Mouse (Mus musculus): ENCODE data around the gene Snx9. TPM values are rescaled to one million over a fixed set of nuclear protein-coding genes. Genes with fewer than 3 reads are reported as not detected.

Snx9 gene
- polyA plus RNA-seq, 1 experiment from 2014 or later, result 22.9 TPM

DNA sequence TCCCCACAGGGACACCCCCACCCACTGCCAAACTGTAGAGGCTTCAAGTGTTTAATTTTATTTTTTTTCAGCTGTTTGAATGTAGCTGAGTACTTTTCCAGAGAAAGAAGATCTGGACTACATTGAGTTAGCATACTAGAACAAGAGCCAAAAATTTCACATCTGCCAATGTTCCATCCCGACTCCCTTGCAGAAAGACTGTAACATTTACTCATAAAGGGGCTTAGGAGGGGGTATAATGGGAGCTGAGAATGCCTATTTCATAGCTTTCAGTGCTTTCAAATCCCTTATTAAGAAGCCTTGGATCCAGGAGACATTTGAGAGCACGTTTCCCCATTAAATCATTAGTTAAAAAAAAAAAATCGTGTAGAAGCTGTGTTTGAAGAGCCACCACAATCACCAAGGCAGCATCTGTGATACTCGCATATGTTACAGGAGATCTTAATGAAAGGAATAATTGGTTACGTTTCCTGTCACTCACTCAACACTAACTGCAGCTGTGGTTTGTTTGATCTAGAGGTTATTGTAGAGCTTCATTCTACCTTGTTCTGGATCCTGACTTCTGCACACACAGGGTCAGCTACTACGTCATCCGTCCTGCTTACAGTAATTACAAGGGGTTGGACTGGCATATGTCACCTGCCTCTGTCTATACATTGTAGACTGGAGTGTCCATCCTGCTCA lies 35.8 kb upstream of the Snx9 start:
- H3K9me3 ChIP-seq (ENCODE audit: control insufficient read depth, low read length), result no peaks in the 10 kb centered on the region
- no peak overlapping the region for H3K27ac ChIP-seq (ENCODE audit: low read depth, low read length)
- no peaks in the 10 kb centered on the region for H3K36me3 ChIP-seq (ENCODE audit: control insufficient read depth, insufficient read depth, low read length)
- no peak for DNase-seq (ENCODE audit: low spot score)
- H3K4me1 ChIP-seq (ENCODE audit: control insufficient read depth, insufficient read depth, low read length), result no peaks in the 10 kb centered on the region
- H3K4me3 ChIP-seq (ENCODE audit: low read depth, low read length), result no peak overlapping the region
- no peaks in the 10 kb centered on the region for H3K27me3 ChIP-seq (ENCODE audit: control insufficient read depth, insufficient read depth, low read length)
- ATAC-seq (ENCODE audit: insufficient read depth, low FRiP score, low TSS enrichment), result no peak
- WGBS, result 81% methylated on average over 7 of the region's 7 CpGs
- H3K9ac ChIP-seq (ENCODE audit: low read length), result no peak overlapping the region
- no peak overlapping the region for H3K4me2 ChIP-seq (ENCODE audit: low read depth)

DNA sequence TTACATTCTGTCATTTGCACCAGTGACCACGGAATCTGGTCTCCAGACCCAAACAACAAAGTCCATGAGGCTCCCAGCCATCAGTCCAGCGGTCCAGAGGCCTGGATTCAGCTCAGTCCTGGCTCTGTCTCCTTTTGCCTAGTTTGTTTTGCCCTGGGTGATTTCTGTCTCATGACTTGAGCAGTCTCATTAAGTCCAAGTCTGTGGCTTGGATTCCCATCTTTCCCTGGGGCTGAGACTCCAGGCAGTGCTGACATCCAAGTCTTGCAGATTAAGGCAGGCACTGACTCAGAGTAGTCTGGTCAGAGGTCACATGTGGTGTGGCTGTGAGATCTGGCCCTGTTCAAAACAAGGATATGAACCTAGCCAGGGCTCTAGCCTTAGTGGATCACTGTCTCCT lies 35.2 kb upstream of the Snx9 start:
- Histone ChIP-seq H3K4me1 (ENCODE audit: control insufficient read depth, insufficient read depth, low read length) (no peaks in the 10 kb centered on the region), H3K4me3 (ENCODE audit: low read depth, low read length) (no peak overlapping the region), H3K27ac (ENCODE audit: low read depth, low read length) (no peak overlapping the region), H3K36me3 (ENCODE audit: control insufficient read depth, insufficient read depth, low read length) (no peaks in the 10 kb centered on the region), H3K4me2 (ENCODE audit: low read depth) (no peak overlapping the region), H3K9ac (ENCODE audit: low read length) (no peak overlapping the region), H3K27me3 (ENCODE audit: control insufficient read depth, insufficient read depth, low read length) (no peaks in the 10 kb centered on the region), H3K9me3 (ENCODE audit: control insufficient read depth, low read length) (no peaks in the 10 kb centered on the region)
- ATAC-seq (ENCODE audit: insufficient read depth, low FRiP score, low TSS enrichment) (no peak), DNase-seq (ENCODE audit: low spot score) (no peak)
- 78% methylated on average over 2 of the region's 2 CpGs for WGBS

DNA sequence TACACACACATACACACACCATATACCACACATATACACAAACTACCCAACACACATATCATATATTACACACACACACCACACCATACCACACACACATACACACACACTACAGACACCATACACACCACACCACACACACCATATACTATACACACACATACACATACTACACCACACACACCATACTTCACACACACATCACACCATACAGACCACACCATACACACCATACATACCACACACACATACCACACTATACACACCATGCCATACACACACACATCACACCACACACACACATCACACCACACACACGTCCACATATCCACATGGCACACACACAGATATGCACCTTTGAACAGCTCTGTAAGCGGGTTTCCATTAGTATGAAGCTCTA lies 34.3 kb upstream of the Snx9 start:
- Histone ChIP-seq H3K4me1 (ENCODE audit: control insufficient read depth, insufficient read depth, low read length) (no peaks in the 10 kb centered on the region), H3K4me3 (ENCODE audit: low read depth, low read length) (no peak overlapping the region), H3K4me2 (ENCODE audit: low read depth) (no peak overlapping the region), H3K9me3 (ENCODE audit: control insufficient read depth, low read length) (no peaks in the 10 kb centered on the region), H3K36me3 (ENCODE audit: control insufficient read depth, insufficient read depth, low read length) (no peaks in the 10 kb centered on the region), H3K27me3 (ENCODE audit: control insufficient read depth, insufficient read depth, low read length) (no peaks in the 10 kb centered on the region), H3K27ac (ENCODE audit: low read depth, low read length) (no peak overlapping the region), H3K9ac (ENCODE audit: low read length) (no peak overlapping the region)
- WGBS, result 86% methylated on average over 2 of the region's 2 CpGs
- ATAC-seq (ENCODE audit: insufficient read depth, low FRiP score, low TSS enrichment) (no peak), DNase-seq (ENCODE audit: low spot score) (no peak)

DNA sequence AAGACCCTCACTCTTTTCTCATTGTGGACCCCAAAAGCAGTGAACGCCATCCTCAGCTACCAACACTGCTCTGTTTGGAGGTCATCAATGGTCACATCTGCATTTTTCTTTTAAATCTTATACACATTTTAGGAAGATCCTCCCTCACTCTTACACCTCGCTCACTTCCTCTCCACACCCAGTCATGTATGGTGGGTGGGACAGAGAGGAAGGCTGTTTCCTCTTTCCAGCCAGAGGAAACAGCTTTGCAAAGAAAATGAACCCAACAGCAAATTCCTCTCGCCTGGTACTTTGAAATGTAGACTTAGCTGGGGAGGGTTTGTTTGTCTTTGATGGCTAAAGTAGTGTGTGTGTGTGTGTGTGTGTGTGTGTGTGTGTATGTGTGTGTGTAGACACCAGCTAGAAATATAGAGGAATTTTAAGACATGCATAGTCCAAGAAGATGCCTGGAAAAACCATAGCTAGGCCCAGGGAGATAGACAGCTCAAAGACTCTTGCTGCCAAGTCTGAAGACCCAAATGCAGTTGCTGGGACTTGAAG lies 33.2 kb upstream of the Snx9 start:
- H3K27ac ChIP-seq (ENCODE audit: low read depth, low read length), result no peak overlapping the region
- no peaks in the 10 kb centered on the region for H3K27me3 ChIP-seq (ENCODE audit: control insufficient read depth, insufficient read depth, low read length)
- H3K4me3 ChIP-seq (ENCODE audit: low read depth, low read length), result no peak overlapping the region
- no peak overlapping the region for H3K9ac ChIP-seq (ENCODE audit: low read length)
- ATAC-seq (ENCODE audit: insufficient read depth, low FRiP score, low TSS enrichment) (no peak), DNase-seq (ENCODE audit: low spot score) (no peak)
- no peaks in the 10 kb centered on the region for H3K4me1 ChIP-seq (ENCODE audit: control insufficient read depth, insufficient read depth, low read length)
- no peaks in the 10 kb centered on the region for H3K36me3 ChIP-seq (ENCODE audit: control insufficient read depth, insufficient read depth, low read length)
- H3K9me3 ChIP-seq (ENCODE audit: control insufficient read depth, low read length), result no peaks in the 10 kb centered on the region
- H3K4me2 ChIP-seq (ENCODE audit: low read depth), result no peak overlapping the region
- 83% methylated on average over 3 of the region's 3 CpGs for WGBS

DNA sequence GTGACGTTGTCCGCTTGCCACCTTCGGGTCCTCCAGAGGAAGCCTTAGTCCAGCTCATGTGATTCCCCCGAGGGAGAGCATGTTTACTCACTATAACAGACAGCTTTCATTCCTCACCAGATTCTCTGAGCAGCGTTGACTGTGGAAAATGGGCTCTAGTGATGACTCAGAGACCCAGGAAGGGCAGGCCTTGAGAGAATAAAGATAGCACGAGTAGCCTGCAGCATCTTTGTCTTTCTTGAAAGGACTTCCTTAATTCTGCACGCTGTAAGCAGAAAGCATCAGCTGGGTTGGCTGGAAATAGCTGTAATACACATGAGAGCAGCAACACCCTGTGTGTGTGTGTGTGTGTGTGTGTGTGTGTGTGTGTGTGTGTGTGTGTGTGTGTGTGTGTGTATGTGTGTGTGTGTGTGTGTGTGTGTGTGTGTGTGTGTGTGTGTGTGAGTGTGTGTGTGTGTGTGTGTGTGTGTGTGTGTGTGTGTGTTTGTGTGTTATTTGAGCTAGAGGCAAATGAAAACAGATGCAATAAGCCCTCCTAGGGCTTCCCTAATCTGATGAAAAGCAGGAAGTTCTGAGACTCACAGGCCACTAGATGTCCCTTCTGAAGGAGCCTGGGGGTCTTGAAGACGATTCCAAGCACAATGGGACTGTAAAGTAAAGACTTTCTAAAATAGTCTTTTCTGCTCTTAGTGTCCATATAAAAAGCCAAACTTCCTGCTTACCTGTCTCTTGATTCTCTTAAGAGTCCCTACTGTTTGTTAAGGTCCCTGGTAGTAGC lies 27.1 kb upstream of the Snx9 start:
- Histone ChIP-seq H3K9ac (ENCODE audit: low read length) (no peak overlapping the region), H3K27me3 (ENCODE audit: control insufficient read depth, insufficient read depth, low read length) (no peaks in the 10 kb centered on the region), H3K4me2 (ENCODE audit: low read depth) (no peak overlapping the region), H3K27ac (ENCODE audit: low read depth, low read length) (no peak overlapping the region), H3K9me3 (ENCODE audit: control insufficient read depth, low read length) (no peaks in the 10 kb centered on the region), H3K4me3 (ENCODE audit: low read depth, low read length) (no peak overlapping the region), H3K4me1 (ENCODE audit: control insufficient read depth, insufficient read depth, low read length) (no peaks in the 10 kb centered on the region), H3K36me3 (ENCODE audit: control insufficient read depth, insufficient read depth, low read length) (no peaks in the 10 kb centered on the region)
- no peak for DNase-seq (ENCODE audit: low spot score)
- 75% methylated on average over 8 of the region's 8 CpGs for WGBS
- ATAC-seq (ENCODE audit: insufficient read depth, low FRiP score, low TSS enrichment), result no peak

DNA sequence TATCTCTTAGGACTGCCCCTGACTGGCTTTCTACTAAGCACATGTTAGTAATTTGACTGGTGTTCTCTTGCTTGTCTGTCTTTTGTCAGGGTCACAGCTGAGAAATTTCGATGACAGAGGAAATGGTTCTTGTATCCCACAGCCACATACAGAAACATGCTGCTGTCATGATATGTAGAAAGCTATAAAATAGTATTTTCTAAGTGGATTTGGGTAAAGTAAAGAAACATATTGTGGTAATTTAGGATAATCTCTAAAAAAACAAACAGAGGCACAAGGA lies 26.5 kb upstream of the Snx9 start:
- no peak for DNase-seq (ENCODE audit: low spot score)
- H3K9ac ChIP-seq (ENCODE audit: low read length), result no peak overlapping the region
- 56% methylated on average over 1 of the region's 1 CpGs for WGBS

DNA sequence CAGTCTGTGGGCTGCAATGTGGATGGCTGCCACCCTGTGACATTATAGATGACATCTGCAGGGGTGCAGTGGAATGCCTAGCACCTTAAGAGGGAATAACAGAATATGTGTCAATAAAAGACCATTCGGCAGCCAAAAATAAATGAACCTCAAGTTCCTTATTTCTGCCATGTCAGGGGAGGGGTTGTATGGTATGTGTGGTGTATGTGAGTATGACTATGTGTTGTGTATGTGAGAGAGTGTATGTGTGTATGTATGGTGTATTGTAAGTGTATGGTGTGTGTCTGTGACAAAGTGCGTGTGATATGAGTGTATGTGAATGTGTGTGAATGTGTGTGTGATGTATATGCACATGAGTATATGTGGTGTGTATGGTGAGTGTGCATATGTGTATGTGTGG lies 23.3 kb upstream of the Snx9 start:
- H3K4me2 ChIP-seq (ENCODE audit: low read depth), result no peak overlapping the region
- no peaks in the 10 kb centered on the region for H3K36me3 ChIP-seq (ENCODE audit: control insufficient read depth, insufficient read depth, low read length)
- H3K27ac ChIP-seq (ENCODE audit: low read depth, low read length), result no peak overlapping the region
- no peaks in the 10 kb centered on the region for H3K27me3 ChIP-seq (ENCODE audit: control insufficient read depth, insufficient read depth, low read length)
- DNase-seq (ENCODE audit: low spot score) (no peak), ATAC-seq (ENCODE audit: insufficient read depth, low FRiP score, low TSS enrichment) (no peak)
- 91% methylated on average over 2 of the region's 2 CpGs for WGBS
- H3K9ac ChIP-seq (ENCODE audit: low read length), result no peak overlapping the region
- H3K4me1 ChIP-seq (ENCODE audit: control insufficient read depth, insufficient read depth, low read length), result no peaks in the 10 kb centered on the region
- no peaks in the 10 kb centered on the region for H3K9me3 ChIP-seq (ENCODE audit: control insufficient read depth, low read length)
- no peak overlapping the region for H3K4me3 ChIP-seq (ENCODE audit: low read depth, low read length)

More for the DNA sequence above, 26.5 kb upstream of the Snx9 start:
- Histone ChIP-seq H3K27me3 (ENCODE audit: control insufficient read depth, insufficient read depth, low read length) (no peaks in the 10 kb centered on the region), H3K4me1 (ENCODE audit: control insufficient read depth, insufficient read depth, low read length) (no peaks in the 10 kb centered on the region), H3K9me3 (ENCODE audit: control insufficient read depth, low read length) (no peaks in the 10 kb centered on the region), H3K4me3 (ENCODE audit: low read depth, low read length) (no peak overlapping the region), H3K4me2 (ENCODE audit: low read depth) (no peak overlapping the region), H3K27ac (ENCODE audit: low read depth, low read length) (no peak overlapping the region), H3K36me3 (ENCODE audit: control insufficient read depth, insufficient read depth, low read length) (no peaks in the 10 kb centered on the region)
- no peak for ATAC-seq (ENCODE audit: insufficient read depth, low FRiP score, low TSS enrichment)

DNA sequence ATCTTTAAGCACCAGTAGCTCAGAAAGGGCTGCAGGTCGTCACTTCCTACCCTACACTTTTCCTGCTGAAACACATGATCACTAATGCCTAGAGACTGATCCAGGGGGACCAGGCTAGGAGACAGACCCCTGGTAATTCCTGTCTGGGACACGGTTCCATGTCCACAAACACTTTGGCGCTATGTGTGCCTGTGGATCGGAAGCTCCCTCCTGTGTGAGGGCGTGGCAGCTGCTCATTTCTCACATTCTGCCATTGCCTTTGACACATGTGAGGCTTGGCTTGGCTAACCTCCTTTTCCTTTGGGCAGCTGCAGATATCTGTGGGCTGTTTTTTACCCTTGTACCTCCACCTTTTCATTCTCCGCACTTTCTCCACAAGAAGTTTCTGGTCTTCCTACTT lies 22.0 kb upstream of the Snx9 start:
- Histone ChIP-seq H3K36me3 (ENCODE audit: control insufficient read depth, insufficient read depth, low read length) (no peaks in the 10 kb centered on the region), H3K27me3 (ENCODE audit: control insufficient read depth, insufficient read depth, low read length) (no peaks in the 10 kb centered on the region), H3K9me3 (ENCODE audit: control insufficient read depth, low read length) (no peaks in the 10 kb centered on the region), H3K4me1 (ENCODE audit: control insufficient read depth, insufficient read depth, low read length) (no peaks in the 10 kb centered on the region), H3K4me3 (ENCODE audit: low read depth, low read length) (no peak overlapping the region), H3K4me2 (ENCODE audit: low read depth) (no peak overlapping the region), H3K9ac (ENCODE audit: low read length) (no peak overlapping the region), H3K27ac (ENCODE audit: low read depth, low read length) (no peak overlapping the region)
- no peak for DNase-seq (ENCODE audit: low spot score)
- 62% methylated on average over 6 of the region's 6 CpGs for WGBS
- ATAC-seq (ENCODE audit: insufficient read depth, low FRiP score, low TSS enrichment), result no peak

DNA sequence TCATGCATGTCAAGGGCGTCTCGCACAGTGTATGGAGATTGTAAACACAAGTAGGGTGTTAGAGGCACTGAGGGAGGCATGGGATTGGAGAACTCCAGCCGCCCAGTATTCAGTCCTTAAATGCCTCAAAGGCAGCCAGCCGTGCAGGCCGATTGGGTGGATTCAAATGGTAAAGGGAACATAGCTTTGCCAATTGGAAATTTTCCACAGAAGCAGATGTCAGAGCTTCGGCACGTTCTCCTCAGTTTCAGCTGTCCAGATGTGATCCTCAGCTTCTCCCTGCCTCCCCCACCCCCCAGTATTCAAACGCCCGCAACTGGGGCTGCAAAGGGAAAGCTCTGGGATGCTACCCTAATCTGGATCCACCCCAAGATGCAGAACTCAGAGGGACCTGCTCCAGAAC lies 21.3 kb upstream of the Snx9 start:
- no peak for ATAC-seq (ENCODE audit: insufficient read depth, low FRiP score, low TSS enrichment)
- WGBS, result 45% methylated on average over 9 of the region's 9 CpGs
- no peak overlapping the region for H3K4me3 ChIP-seq (ENCODE audit: low read depth, low read length)

More for the DNA sequence above, 21.3 kb upstream of the Snx9 start:
- H3K4me2 ChIP-seq (ENCODE audit: low read depth), result no peak overlapping the region
- H3K4me1 ChIP-seq (ENCODE audit: control insufficient read depth, insufficient read depth, low read length), result no peaks in the 10 kb centered on the region
- DNase-seq (ENCODE audit: low spot score), result peak; percentile 24
- H3K27ac ChIP-seq (ENCODE audit: low read depth, low read length), result no peak overlapping the region
- no peaks in the 10 kb centered on the region for H3K27me3 ChIP-seq (ENCODE audit: control insufficient read depth, insufficient read depth, low read length)
- no peaks in the 10 kb centered on the region for H3K36me3 ChIP-seq (ENCODE audit: control insufficient read depth, insufficient read depth, low read length)
- no peaks in the 10 kb centered on the region for H3K9me3 ChIP-seq (ENCODE audit: control insufficient read depth, low read length)
- no peak overlapping the region for H3K9ac ChIP-seq (ENCODE audit: low read length)
